Mouse (Mus musculus) 416B (cell line): Measurements from ENCODE around the gene Robo1.

Source experiments
- DNase-seq: peaks from one replicate; pipeline ENCODE4 v3.0.0; 2011; ENCODE audit warnings: low read depth

Robo1 gene

GRCm38 (mm10) chr16:72678947-72679558, 370.9 kb downstream of the Robo1 start:
- DNase-seq = no peak

- DNase-seq = no peak
Measured at GRCm38 (mm10) chr16:72685604-72686479, 377.7 kb downstream of the Robo1 start.

- no peak for DNase-seq
Measured at GRCm38 (mm10) chr16:72686480-72687053, 378.5 kb downstream of the Robo1 start.

- DNase-seq = no peak
Measured at GRCm38 (mm10) chr16:72687651-72688050, 379.5 kb downstream of the Robo1 start.

- DNase-seq = no peak
Measured at GRCm38 (mm10) chr16:72688185-72688681, 380.1 kb downstream of the Robo1 start.

GRCm38 (mm10) chr16:72691909-72692308, 383.8 kb downstream of the Robo1 start:
- DNase-seq = no peak

- DNase-seq = no peak
Measured at GRCm38 (mm10) chr16:72693446-72694274, 385.6 kb downstream of the Robo1 start.

- DNase-seq = no peak
Measured at GRCm38 (mm10) chr16:72694787-72695186, 386.7 kb downstream of the Robo1 start.

GRCm38 (mm10) chr16:72699238-72700006, 391.3 kb downstream of the Robo1 start:
- DNase-seq = no peak

GRCm38 (mm10) chr16:72700297-72700696, 392.2 kb downstream of the Robo1 start:
- no peak for DNase-seq

- DNase-seq = no peak
Measured at GRCm38 (mm10) chr16:72703486-72703885, 395.4 kb downstream of the Robo1 start.

GRCm38 (mm10) chr16:72705851-72706250, 397.7 kb downstream of the Robo1 start:
- DNase-seq = no peak

GRCm38 (mm10) chr16:72708526-72708925, 400.4 kb downstream of the Robo1 start:
- no peak for DNase-seq

- DNase-seq = no peak
Measured at GRCm38 (mm10) chr16:72717118-72717802, 409.2 kb downstream of the Robo1 start.

GRCm38 (mm10) chr16:72719063-72719462, 411.0 kb downstream of the Robo1 start:
- no peak for DNase-seq

GRCm38 (mm10) chr16:72720979-72721378, 412.9 kb downstream of the Robo1 start:
- DNase-seq = no peak

GRCm38 (mm10) chr16:72721713-72722481, 413.8 kb downstream of the Robo1 start:
- peak; percentile 44 for DNase-seq

GRCm38 (mm10) chr16:72734234-72734633, 426.1 kb downstream of the Robo1 start:
- DNase-seq = no peak

- no peak for DNase-seq
Measured at GRCm38 (mm10) chr16:72735175-72735574, 427.1 kb downstream of the Robo1 start.

GRCm38 (mm10) chr16:72735588-72735987, 427.5 kb downstream of the Robo1 start:
- DNase-seq = no peak
